ENCODE assay signal across 25 mouse cellular contexts in the genomic region with DNA sequence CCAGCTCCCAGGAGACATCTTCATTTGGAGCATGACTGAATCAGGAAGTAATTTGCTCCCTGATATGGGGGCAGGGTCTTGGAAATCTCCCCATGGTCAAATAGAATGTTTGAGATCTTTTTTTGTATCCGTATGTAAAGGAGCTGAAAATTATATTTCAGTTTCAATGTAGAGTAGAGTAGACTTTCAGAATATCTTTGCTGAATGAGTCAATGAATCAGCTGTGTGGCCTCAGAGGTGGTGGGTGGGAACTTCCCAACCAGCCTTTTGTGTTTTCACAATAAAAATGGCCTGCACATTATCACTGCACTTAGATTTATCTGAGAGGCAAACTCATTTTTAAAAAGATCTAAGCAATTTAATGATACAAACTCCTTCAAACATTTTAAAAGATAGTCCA.
"Had no signal": no experiment of that assay in that cellular context is flagged by ENCODE, and none has a peak within 500 bp of the region (broad histone marks: within the 10 kb centered on the region; RNA-seq: fewer than 3 reads in every experiment).

No protein-coding gene starts in this region.

- H3K9me3 ChIP-seq: embryonic facial prominence, embryonic 10.5 days; embryonic facial prominence, embryonic 12.5 days; embryonic facial prominence, embryonic 13.5 days; embryonic facial prominence, embryonic 15.5 days; forebrain, embryonic 10.5 days; forebrain, embryonic 12.5 days; forebrain, embryonic 13.5 days; forebrain, embryonic 15.5 days had no signal

- H3K27ac ChIP-seq: embryonic facial prominence, embryonic 10.5 days; embryonic facial prominence, embryonic 12.5 days; embryonic facial prominence, embryonic 13.5 days; embryonic facial prominence, embryonic 15.5 days; forebrain, embryonic 10.5 days; forebrain, embryonic 12.5 days; forebrain, embryonic 13.5 days; forebrain, embryonic 15.5 days; gastrocnemius, adult 2 months; heart, adult 2 months had no signal

- H3K9ac ChIP-seq: embryonic facial prominence, embryonic 12.5 days; embryonic facial prominence, embryonic 13.5 days; embryonic facial prominence, embryonic 15.5 days; forebrain, embryonic 12.5 days; forebrain, embryonic 13.5 days; forebrain, embryonic 15.5 days; forebrain, postnatal 0 days had no signal

- DNase-seq: cerebellum, adult 9-10 months; cerebellum, adult 9-11 months; cerebellum, postnatal 10 days; cerebellum, postnatal 14 days; cerebellum, postnatal 25 days; cerebellum, postnatal 36 days; embryo, embryonic 11 days; forebrain, postnatal 0 days; gastrocnemius, adult 2 months; gastrocnemius, postnatal 10 days; gastrocnemius, postnatal 14 days; gastrocnemius, postnatal 25 days; gastrocnemius, postnatal 36 days; heart, adult 11 months; heart, adult 18-20 months; heart, adult 2 months had no signal

- H3K4me3 ChIP-seq: embryonic facial prominence, embryonic 10.5 days; embryonic facial prominence, embryonic 12.5 days; embryonic facial prominence, embryonic 13.5 days; embryonic facial prominence, embryonic 15.5 days; erythroblast, embryonic 14.5 days; forebrain, embryonic 10.5 days; forebrain, embryonic 12.5 days; forebrain, embryonic 13.5 days; forebrain, embryonic 15.5 days; gastrocnemius, adult 2 months; heart, adult 2 months had no signal

- H3K27me3 ChIP-seq: embryonic facial prominence, embryonic 12.5 days; embryonic facial prominence, embryonic 13.5 days; embryonic facial prominence, embryonic 15.5 days; forebrain, embryonic 12.5 days; forebrain, embryonic 13.5 days; forebrain, embryonic 15.5 days had no signal

- H3K4me2 ChIP-seq: embryonic facial prominence, embryonic 12.5 days; embryonic facial prominence, embryonic 13.5 days; embryonic facial prominence, embryonic 15.5 days; forebrain, embryonic 12.5 days; forebrain, embryonic 13.5 days; forebrain, embryonic 15.5 days had no signal

- H3K4me1 ChIP-seq: embryonic facial prominence, embryonic 10.5 days; embryonic facial prominence, embryonic 12.5 days; embryonic facial prominence, embryonic 13.5 days; embryonic facial prominence, embryonic 15.5 days; forebrain, embryonic 10.5 days; forebrain, embryonic 12.5 days; forebrain, embryonic 13.5 days; forebrain, embryonic 15.5 days had no signal
